Mouse (Mus musculus) testis, adult 2 months (tissue): ENCODE data around the gene Ccdc80. TPM values are rescaled to one million over a fixed set of nuclear protein-coding genes. Genes with fewer than 3 reads are reported as not detected.

Experiments used
- H3K27ac ChIP-seq: fragments of 200-500 bp; 2 replicates; pipeline ENCODE4 v1.5.1; 2012; ENCODE audit warnings: low read depth, low read length; ENCODE audit not compliant: control insufficient read depth, insufficient read depth
- H3K27me3 ChIP-seq: fragments of 200-500 bp; 2 replicates; pipeline ENCODE4 v1.6.1; 2012; ENCODE audit warnings: mild to moderate bottlenecking, low read length, moderate library complexity; ENCODE audit not compliant: control insufficient read depth, insufficient read depth
- H3K36me3 ChIP-seq: fragments of 200-500 bp; 2 replicates; pipeline ENCODE4 v1.6.1; 2012; ENCODE audit warnings: mild to moderate bottlenecking, low read length; ENCODE audit not compliant: control insufficient read depth, insufficient read depth
- H3K4me1 ChIP-seq: fragments of 200-500 bp; 2 replicates; pipeline ENCODE4 v1.6.1; 2012; ENCODE audit warnings: low read length; ENCODE audit not compliant: control insufficient read depth, insufficient read depth
- H3K4me3 ChIP-seq: fragments of 200-500 bp; 2 replicates; pipeline ENCODE4 v1.5.1; 2012; ENCODE audit warnings: low read depth, mild to moderate bottlenecking, low read length, moderate library complexity, mixed read lengths; ENCODE audit not compliant: control insufficient read depth
- CTCF ChIP-seq: fragments of 200-500 bp; IDR thresholded peaks from 2 replicates; pipeline ENCODE4 v1.5.1; 2012; ENCODE audit warnings: low read depth, mild to moderate bottlenecking, inconsistent platforms, low read length, moderate library complexity; ENCODE audit not compliant: control insufficient read depth, insufficient read depth, insufficient replicate concordance
- POLR2A ChIP-seq: fragments of 200-500 bp; IDR thresholded peaks from 2 replicates; pipeline ENCODE4 v1.6.1; 2012; ENCODE audit warnings: low read depth, mild to moderate bottlenecking, inconsistent platforms, low read length, moderate library complexity; ENCODE audit not compliant: control insufficient read depth
- polyA plus RNA-seq: library from polyadenylated mRNA; depleted of rRNA; stranded (reverse); fragments of >200 nt; gene quantifications from 2 replicates; pipeline ENCODE4 v1.2.3, GENCODE M21; 2012

The Ccdc80 gene
- polyA plus RNA-seq, 1 experiment = 0.77 TPM

GRCm38 (mm10) chr16:45098186-45098885 is 5.1 kb downstream of the Ccdc80 start:
- Histone ChIP-seq H3K27ac (no peak overlapping the region), H3K4me1 (peaks cover 10% of the 10 kb centered on the region), H3K27me3 (no peaks in the 10 kb centered on the region), H3K36me3 (no peaks in the 10 kb centered on the region), H3K4me3 (no peak overlapping the region)
- TF ChIP-seq POLR2A (no peak), CTCF (no peak)

GRCm38 (mm10) chr16:45098886-45099210 is 5.6 kb downstream of the Ccdc80 start:
- Histone ChIP-seq H3K4me1 (peaks cover 10% of the 10 kb centered on the region), H3K4me3 (no peak overlapping the region), H3K27ac (no peak overlapping the region), H3K27me3 (no peaks in the 10 kb centered on the region), H3K36me3 (no peaks in the 10 kb centered on the region)
- TF ChIP-seq CTCF (no peak), POLR2A (no peak)

- TF ChIP-seq CTCF (no peak), POLR2A (no peak)
- H3K27ac ChIP-seq = no peak overlapping the region
- H3K4me3 ChIP-seq = no peak overlapping the region
- peaks cover 7% of the 10 kb centered on the region for H3K4me1 ChIP-seq
- no peaks in the 10 kb centered on the region for H3K36me3 ChIP-seq
- H3K27me3 ChIP-seq = no peaks in the 10 kb centered on the region
Observed at GRCm38 (mm10) chr16:45100892-45101291, 7.7 kb downstream of the Ccdc80 start.

GRCm38 (mm10) chr16:45104993-45105392 is 11.8 kb downstream of the Ccdc80 start:
- TF ChIP-seq CTCF = no peak
- TF ChIP-seq POLR2A = no peak
- H3K36me3 ChIP-seq = no peaks in the 10 kb centered on the region
- H3K4me3 ChIP-seq = no peak overlapping the region
- H3K4me1 ChIP-seq = no peaks in the 10 kb centered on the region
- no peaks in the 10 kb centered on the region for H3K27me3 ChIP-seq
- H3K27ac ChIP-seq = no peak overlapping the region

- Histone ChIP-seq H3K4me1 (no peaks in the 10 kb centered on the region), H3K27me3 (no peaks in the 10 kb centered on the region), H3K27ac (no peak overlapping the region), H3K36me3 (no peaks in the 10 kb centered on the region), H3K4me3 (no peak overlapping the region)
- TF ChIP-seq CTCF (no peak), POLR2A (no peak)
Observed at GRCm38 (mm10) chr16:45108203-45108878, 15.1 kb downstream of the Ccdc80 start.

GRCm38 (mm10) chr16:45110498-45110897 is 17.3 kb downstream of the Ccdc80 start:
- TF ChIP-seq POLR2A (no peak), CTCF (no peak)

GRCm38 (mm10) chr16:45117200-45117599 is 24.0 kb downstream of the Ccdc80 start:
- H3K4me1 ChIP-seq = no peaks in the 10 kb centered on the region
- H3K4me3 ChIP-seq = no peak overlapping the region
- TF ChIP-seq CTCF (no peak), POLR2A (no peak)
- H3K27me3 ChIP-seq = no peaks in the 10 kb centered on the region
- no peak overlapping the region for H3K27ac ChIP-seq
- H3K36me3 ChIP-seq = no peaks in the 10 kb centered on the region

More at GRCm38 (mm10) chr16:45110498-45110897, 17.3 kb downstream of the Ccdc80 start:
- H3K27ac ChIP-seq = no peak overlapping the region
- H3K27me3 ChIP-seq = no peaks in the 10 kb centered on the region
- H3K36me3 ChIP-seq = no peaks in the 10 kb centered on the region
- H3K4me1 ChIP-seq = no peaks in the 10 kb centered on the region
- no peak overlapping the region for H3K4me3 ChIP-seq
